Mouse (Mus musculus) layer of hippocampus, adult 18-20 months (tissue): Measurements from ENCODE around the gene Stag1. TPM values are rescaled to one million over a fixed set of nuclear protein-coding genes. Genes with fewer than 3 reads are reported as not detected.

Experiments used
- DNase-seq, 2 experiments: peaks; one replicate each; pipeline ENCODE4 v3.0.0; 2022; ENCODE audit warnings: low spot score in 2 of 2
- long read RNA-seq: library from polyadenylated mRNA; stranded (forward); transcript quantifications from one replicate; pipeline ENCODE4 v2.0.0, GENCODE M21; 2021
- total RNA-seq, 2 experiments: library from RNA; stranded (reverse); gene quantifications; 2 replicates each; pipeline ENCODE4 v1.2.3; 2021

Stag1 gene
- 10 to 100 TPM; 64.9 to 68.0 TPM for total RNA-seq
- long read RNA-seq, full-length matches to known transcripts: 11 of 27 reads
- long read RNA-seq, partial matches to known transcripts: 3 of 27 reads
- long read RNA-seq, other reads (novel, unspliced or antisense): 13 of 27 reads

DNA sequence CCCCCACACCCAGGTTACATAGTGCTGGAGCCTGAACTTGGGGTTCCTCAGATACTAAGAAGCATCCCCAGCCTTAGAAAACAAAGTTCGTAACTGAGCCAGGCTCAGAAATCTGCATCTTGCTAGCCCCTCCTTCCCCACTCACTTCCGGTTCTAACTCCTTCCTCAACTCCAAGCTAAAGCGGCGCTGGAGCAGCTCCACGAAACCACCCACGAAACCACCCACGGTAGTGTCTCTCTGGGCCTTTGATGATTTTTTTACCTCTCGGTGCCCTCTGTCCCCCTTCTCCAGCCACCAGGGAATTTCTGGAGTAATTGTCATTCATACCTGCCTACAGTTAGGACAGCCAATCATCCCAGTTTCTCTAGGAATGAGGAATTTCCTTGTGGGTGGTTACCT is at the start of gene Stag1:
TSS of gene Stag1 (plus strand) at position 253 of the 400 bp plus-strand sequence.
- no peak for DNase-seq

- no peak for DNase-seq
These were observed 49.3 kb upstream of the Stag1 start for GRCm38 (mm10) chr9:100548313-100548712.

DNA sequence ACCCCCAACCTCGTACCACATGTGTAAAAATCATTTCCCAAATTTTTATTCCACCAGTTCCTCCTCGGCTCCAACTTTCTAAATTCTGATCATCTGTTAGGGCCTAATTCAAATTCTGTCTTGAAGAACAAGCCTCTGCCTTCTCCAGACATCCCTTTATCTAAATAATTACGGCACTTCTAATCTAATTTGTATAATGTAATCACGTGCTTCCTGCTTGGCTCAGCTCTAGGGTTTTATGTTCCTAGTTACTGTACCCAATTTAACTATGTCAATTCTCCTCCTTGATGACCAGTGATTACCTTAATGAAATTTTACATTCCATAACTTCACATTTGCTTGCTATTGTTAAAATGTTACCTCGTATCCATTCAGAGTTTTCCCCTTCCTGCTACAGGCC is 41.9 kb upstream of the Stag1 start:
- no peak for DNase-seq

- peak in 1 of 2 experiments; percentile 24 for DNase-seq
These were observed 39.5 kb upstream of the Stag1 start for GRCm38 (mm10) chr9:100558023-100558573.

- DNase-seq: peak in 1 of 2 experiments; percentile 34
These were observed 38.6 kb upstream of the Stag1 start for GRCm38 (mm10) chr9:100558991-100559390.

DNA sequence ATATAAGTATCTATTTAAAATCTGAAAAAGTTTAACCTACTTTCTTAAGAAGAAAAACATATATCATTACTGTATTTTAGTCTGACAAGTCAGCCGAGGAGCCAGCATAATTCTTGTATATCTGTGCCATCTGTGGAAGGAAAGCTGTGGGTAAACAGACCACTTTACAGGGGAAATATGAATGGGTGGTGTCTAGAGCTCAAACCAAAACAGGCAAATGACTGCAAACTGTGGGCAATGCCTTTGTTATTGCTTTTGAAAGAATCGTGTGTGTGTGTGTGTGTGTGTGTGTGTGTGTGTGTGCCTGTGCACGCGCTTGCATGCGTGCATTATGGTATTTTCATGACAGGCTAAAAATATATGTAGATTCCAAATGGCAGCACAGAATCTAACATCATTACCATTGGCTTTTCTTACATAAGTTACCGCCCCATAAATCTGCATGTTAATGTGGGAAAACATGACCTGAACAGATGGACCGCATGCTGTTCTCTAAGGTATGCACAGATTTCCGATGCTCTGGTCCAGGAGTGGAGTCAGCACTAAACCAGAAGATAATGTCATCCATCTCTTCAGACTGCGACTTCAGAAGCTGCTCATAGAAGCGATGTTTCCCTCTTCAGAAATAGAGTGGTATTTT is 37.2 kb upstream of the Stag1 start:
- DNase-seq: peak in 1 of 2 experiments; percentile 33

GRCm38 (mm10) chr9:100569798-100570625 is 27.6 kb upstream of the Stag1 start:
- peak; percentile 45 to 55 for DNase-seq

GRCm38 (mm10) chr9:100570626-100571233 is 26.9 kb upstream of the Stag1 start, which contains the start of gene Slc35g2:
Gene Slc35g2, minus strand, starts transcription at chr9:100571090.
- peak; percentile 23 to 26 for DNase-seq

DNA sequence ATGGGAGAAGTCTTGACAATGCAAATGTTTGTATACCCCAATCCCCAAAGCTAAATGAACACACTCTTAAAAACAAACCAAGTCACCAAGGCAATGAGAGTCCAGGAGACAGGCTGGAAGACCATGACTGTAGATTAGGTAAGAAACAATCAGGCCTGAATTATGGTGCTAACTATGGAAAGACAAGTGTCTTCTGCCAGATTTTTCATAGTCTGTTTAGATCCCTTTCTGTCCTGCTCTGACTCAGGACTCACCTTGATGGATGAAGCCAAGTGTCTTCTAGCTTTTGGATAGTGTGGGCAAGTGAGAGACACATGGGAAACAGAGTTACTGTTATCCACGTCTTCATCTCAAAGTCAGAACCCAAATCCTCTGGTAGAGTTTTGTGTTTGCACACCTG is 26.1 kb upstream of the Stag1 start:
- no peak for DNase-seq

DNA sequence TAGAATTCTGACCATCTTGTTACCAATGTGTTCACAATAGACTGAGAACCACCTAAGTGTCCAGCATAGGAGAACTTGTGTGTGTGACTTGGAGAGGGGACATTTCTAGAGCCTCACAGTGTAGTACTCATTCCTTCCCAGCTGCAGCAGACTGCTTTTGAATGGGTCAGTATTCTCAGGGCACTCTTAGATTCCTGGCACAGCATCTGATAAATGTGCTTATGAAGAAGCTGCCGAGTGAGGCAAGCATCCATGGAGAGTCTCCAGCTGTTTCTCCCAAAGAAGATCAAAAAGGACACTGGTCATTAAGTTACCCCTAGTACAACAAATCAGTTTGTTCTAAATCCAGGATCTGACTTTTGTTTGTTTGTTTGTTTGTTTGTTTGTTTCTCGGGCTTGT is 24.3 kb upstream of the Stag1 start:
- DNase-seq: no peak

DNA sequence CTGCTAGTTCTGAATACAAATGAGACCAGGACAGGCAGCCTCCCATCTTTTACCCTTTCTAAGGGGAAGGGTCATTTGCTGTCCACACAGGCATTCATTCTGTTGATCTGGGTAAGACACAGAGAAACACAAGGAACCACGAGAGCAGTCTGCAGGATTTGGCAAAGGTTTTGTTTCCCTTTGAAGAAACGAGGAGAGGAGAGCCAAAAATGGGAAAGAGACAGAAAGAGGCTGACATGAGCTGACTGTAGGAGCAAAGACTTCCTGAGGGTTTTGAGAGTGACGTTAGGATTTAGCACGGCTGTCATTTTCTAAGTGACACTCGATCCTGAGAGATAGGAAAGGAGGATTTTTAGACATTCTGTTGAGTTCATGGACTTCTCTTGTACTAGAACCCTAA is 23.7 kb upstream of the Stag1 start:
- no peak for DNase-seq

GRCm38 (mm10) chr9:100580196-100580740 is 17.3 kb upstream of the Stag1 start:
- no peak for DNase-seq

DNA sequence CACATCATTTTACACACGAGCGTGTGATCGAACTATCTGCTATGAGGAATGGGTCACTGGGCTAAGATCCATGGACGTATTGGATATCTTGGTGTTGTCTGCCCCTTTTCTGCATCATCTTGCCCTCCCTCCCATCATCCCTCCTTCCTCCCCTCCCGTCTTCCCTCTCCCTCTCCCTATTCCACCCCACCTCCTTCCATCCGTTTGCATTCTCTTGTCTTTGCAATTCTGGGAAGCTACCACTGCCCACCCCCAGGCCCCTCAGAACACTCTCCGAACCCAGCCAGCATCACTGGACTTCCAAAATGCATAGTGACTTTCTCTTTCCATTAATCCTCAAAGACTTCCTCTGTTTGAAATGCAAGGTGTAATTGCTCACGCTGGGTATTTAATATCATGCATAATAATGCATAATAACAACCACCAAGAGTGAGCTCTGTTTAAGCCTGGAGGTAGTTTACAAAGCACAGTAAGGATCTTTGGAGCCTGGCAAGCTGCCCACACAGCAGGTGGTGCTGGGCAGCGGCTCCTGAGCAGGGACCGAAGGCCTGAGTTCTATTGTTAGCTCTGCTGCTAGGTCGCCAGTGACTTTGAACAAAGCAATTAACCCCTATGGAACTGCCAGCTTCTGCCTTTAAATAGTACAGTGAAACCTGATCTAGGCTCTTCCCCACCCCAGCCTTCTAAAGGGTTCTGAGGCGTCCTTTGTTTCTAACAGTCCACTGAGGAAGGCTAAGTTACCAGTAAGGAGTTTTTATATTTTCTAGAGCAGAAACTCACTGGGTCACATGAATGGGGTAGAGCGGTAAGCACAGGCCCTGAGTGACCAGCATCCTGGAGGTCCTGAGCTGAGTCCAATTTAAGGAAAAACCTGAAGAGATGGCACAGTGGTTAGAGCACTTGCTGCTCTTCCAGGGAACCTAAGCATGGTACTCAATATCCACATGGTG is 15.8 kb upstream of the Stag1 start:
- DNase-seq: no peak

DNA sequence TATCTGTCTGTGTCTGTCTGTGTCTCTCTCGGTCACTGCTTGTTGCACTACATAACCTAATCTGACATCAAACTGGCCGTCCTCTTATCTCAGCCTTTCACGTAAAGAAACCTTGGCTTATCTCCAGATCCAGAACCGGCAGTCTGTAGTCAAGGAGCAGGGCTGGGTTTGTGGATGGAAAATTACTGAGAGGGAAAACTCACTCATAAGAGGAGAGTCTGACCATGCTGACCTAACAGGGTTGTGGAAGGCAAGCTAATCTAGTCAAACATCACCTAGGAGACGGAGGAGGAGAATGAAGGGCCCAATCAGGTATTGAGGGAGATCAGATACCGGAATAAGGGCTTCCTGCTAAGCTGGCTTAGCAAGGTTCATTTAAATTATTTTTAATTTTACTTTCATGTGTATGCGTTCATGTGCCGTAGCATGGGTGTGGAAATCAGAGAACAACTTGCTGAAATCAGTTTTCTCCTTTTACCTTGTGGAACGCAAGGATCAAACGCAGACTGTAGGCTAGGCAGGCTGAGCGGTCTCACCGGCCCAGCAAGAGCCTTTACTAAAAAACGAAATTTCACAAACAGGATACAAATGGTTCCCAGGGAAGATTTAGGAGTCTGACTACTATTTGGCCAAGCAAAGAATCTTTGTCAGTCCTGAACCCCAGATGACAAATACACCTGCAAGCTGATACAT is 14.6 kb upstream of the Stag1 start:
- no peak for DNase-seq

- no peak for DNase-seq
These were observed 13.6 kb upstream of the Stag1 start for GRCm38 (mm10) chr9:100584031-100584430.

DNA sequence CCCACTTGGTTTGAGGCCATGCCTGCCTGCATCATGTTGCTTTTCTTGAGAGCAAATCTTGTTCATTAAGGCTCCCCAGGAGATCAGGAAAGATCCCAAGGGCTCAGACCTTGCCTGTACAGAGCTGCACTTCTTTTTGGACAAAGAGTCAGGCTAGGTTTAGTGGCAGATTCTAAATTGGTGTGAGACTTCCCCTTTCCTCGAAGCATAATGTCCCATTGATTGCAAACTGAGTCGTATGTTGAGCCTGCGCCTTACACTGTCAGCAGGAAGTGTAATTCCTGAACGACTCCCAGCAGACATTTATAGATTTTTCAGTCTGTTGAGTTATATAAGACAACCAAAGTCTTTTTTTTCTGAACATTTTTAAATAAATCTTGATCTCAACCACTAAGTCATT is 7.1 kb upstream of the Stag1 start:
- no peak for DNase-seq

DNA sequence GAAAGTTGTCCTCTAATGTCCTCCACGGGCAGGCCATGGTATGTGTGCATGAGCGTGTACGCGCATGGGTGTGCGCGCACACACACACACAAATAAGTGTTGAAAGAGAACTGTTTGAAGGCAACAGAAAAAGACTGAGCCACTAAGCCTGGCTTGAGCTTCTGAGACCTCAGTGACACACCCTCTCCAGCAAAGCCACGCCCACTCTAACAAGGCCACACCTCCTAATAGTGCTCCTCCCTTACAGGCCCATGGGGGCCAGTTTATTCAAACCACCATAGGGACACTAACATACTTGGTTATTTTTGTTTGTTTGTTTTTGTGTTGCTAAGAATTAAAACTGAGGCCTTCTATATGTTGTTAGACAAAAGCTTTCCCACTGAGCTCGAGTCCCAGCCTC is 1.3 kb upstream of the Stag1 start:
- DNase-seq: no peak

DNA sequence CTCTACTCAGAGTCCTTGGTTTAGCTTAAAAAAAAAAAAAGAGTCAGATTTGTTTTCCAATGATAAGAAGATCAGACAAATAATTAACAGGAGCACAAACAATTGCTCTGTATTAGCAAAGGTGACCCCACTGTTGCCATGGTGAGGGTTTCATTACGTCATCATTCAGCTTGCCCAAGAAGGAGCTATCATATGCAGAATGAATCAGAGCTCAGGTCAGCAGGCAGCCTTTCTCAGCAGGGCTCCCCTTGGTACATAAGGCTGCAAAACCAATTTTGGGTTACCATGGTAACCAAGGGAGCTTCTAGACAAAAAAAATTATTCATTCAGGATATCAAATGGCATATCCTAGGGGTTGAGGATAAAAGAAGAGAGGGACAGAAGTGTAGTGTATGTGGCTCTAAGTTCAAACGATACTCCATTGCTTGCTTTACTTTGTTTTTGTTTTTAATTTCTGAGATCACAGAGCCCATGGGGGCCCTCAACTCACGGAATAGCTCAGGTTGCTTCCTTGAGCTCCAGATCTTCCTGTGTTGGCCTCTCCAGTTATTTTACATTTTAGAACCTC is 2.2 kb downstream of the Stag1 start:
- DNase-seq: peak in 1 of 2 experiments; percentile 13

- no peak for DNase-seq
These were observed 4.5 kb downstream of the Stag1 start for GRCm38 (mm10) chr9:100602130-100602529.
